Mouse (Mus musculus): Measurements from ENCODE around the gene 4933415A04Rik. TPM values are rescaled to one million over a fixed set of nuclear protein-coding genes. Genes with fewer than 3 reads are reported as not detected.

Gene 4933415A04Rik
- total RNA-seq, 1 experiment = 0.49 TPM

GRCm38 (mm10) chr11:43544819-43545218, 42.0 kb upstream of the 4933415A04Rik start:
- H3K27ac ChIP-seq (ENCODE audit: insufficient read depth, low read depth, low read length, poor library complexity, severe bottlenecking) = no peak overlapping the region
- DNase-seq (ENCODE audit: low read depth, low spot score) = no peak
- in situ Hi-C loops (cut with MboI; ENCODE audit: low sequenced_read_pairs in 2 of 2, unreplicated experiment in 2 of 2) = no loop called here
- no peak overlapping the region for H3K9ac ChIP-seq (ENCODE audit: insufficient read depth, low read depth, low read length, poor library complexity, severe bottlenecking)
- peaks cover 0 to 7% of the 10 kb centered on the region in 2 experiments; a peak in 1 of 4 replicates for H3K4me1 ChIP-seq (ENCODE audit: control insufficient read depth in 2 of 2, insufficient read depth in 2 of 2, low read length in 2 of 2, poor library complexity in 1 of 2)
- TF ChIP-seq MAFK (IDR thresholded peaks at IDR 0.05; ENCODE audit: insufficient read depth, low read depth, low read length) (no peak), ZNF384 (IDR thresholded peaks at IDR 0.05; ENCODE audit: low read depth, low read length) (no peak), ZC3H11A (IDR thresholded peaks at IDR 0.05; ENCODE audit: borderline replicate concordance, low read depth, low read length) (no peak), HCFC1 (IDR thresholded peaks at IDR 0.05; ENCODE audit: borderline replicate concordance, insufficient read depth, low read length) (no peak)
- no peak overlapping the region for H3K4me3 ChIP-seq (ENCODE audit: insufficient read depth in 1 of 2, low read depth in 1 of 2, low read length in 2 of 2, poor library complexity in 1 of 2, severe bottlenecking in 1 of 2)
- no peaks in the 10 kb centered on the region for H3K9me3 ChIP-seq (ENCODE audit: control insufficient read depth, insufficient read depth, low read depth, low read length)
- no peaks in the 10 kb centered on the region for H3K36me3 ChIP-seq (ENCODE audit: control insufficient read depth, insufficient read depth, low read length, poor library complexity, severe bottlenecking)

- Histone ChIP-seq H3K9ac (ENCODE audit: insufficient read depth, low read depth, low read length, poor library complexity, severe bottlenecking) (no peak overlapping the region), H3K36me3 (ENCODE audit: control insufficient read depth, insufficient read depth, low read length, poor library complexity, severe bottlenecking) (no peaks in the 10 kb centered on the region), H3K9me3 (ENCODE audit: control insufficient read depth, insufficient read depth, low read depth, low read length) (no peaks in the 10 kb centered on the region), H3K27ac (ENCODE audit: insufficient read depth, low read depth, low read length, poor library complexity, severe bottlenecking) (no peak overlapping the region), H3K4me3 (ENCODE audit: insufficient read depth in 1 of 2, low read depth in 1 of 2, low read length in 2 of 2, poor library complexity in 1 of 2, severe bottlenecking in 1 of 2) (no peak overlapping the region), H3K4me1 (ENCODE audit: control insufficient read depth in 2 of 2, insufficient read depth in 2 of 2, low read length in 2 of 2, poor library complexity in 1 of 2) (peaks cover 0 to 7% of the 10 kb centered on the region in 2 experiments; a peak in 1 of 4 replicates)
- no peak for TF ChIP-seq ZC3H11A (IDR thresholded peaks at IDR 0.05; ENCODE audit: borderline replicate concordance, low read depth, low read length)
- TF ChIP-seq HCFC1 (IDR thresholded peaks at IDR 0.05; ENCODE audit: borderline replicate concordance, insufficient read depth, low read length) = no peak
- no peak for TF ChIP-seq MAFK (IDR thresholded peaks at IDR 0.05; ENCODE audit: insufficient read depth, low read depth, low read length)
- no peak for TF ChIP-seq CHD2 (IDR thresholded peaks at IDR 0.05; ENCODE audit: low read depth, low read length)
- TF ChIP-seq ZNF384 (IDR thresholded peaks at IDR 0.05; ENCODE audit: low read depth, low read length) = no peak
- no peak for DNase-seq (ENCODE audit: low read depth, low spot score)
- in situ Hi-C loops (cut with MboI; ENCODE audit: low sequenced_read_pairs in 2 of 2, unreplicated experiment in 2 of 2) = no loop called here
These were observed 40.9 kb upstream of the 4933415A04Rik start for GRCm38 (mm10) chr11:43545873-43546475.

GRCm38 (mm10) chr11:43546678-43547077, 40.2 kb upstream of the 4933415A04Rik start:
- no peak for DNase-seq (ENCODE audit: low read depth, low spot score)
- H3K4me1 ChIP-seq (ENCODE audit: control insufficient read depth in 2 of 2, insufficient read depth in 2 of 2, low read length in 2 of 2, poor library complexity in 1 of 2) = peaks cover 0 to 7% of the 10 kb centered on the region in 2 experiments; a peak in 1 of 4 replicates
- TF ChIP-seq ZNF384 (IDR thresholded peaks at IDR 0.05; ENCODE audit: low read depth, low read length) = no peak
- TF ChIP-seq MAFK (IDR thresholded peaks at IDR 0.05; ENCODE audit: insufficient read depth, low read depth, low read length) = no peak
- TF ChIP-seq CHD2 (IDR thresholded peaks at IDR 0.05; ENCODE audit: low read depth, low read length) = no peak
- TF ChIP-seq ZC3H11A (IDR thresholded peaks at IDR 0.05; ENCODE audit: borderline replicate concordance, low read depth, low read length) = no peak
- TF ChIP-seq HCFC1 (IDR thresholded peaks at IDR 0.05; ENCODE audit: borderline replicate concordance, insufficient read depth, low read length) = no peak
- H3K27ac ChIP-seq (ENCODE audit: insufficient read depth, low read depth, low read length, poor library complexity, severe bottlenecking) = no peak overlapping the region
- in situ Hi-C loops (cut with MboI; ENCODE audit: low sequenced_read_pairs in 2 of 2, unreplicated experiment in 2 of 2) = no loop called here
- no peak overlapping the region for H3K4me3 ChIP-seq (ENCODE audit: insufficient read depth in 1 of 2, low read depth in 1 of 2, low read length in 2 of 2, poor library complexity in 1 of 2, severe bottlenecking in 1 of 2)
- no peaks in the 10 kb centered on the region for H3K9me3 ChIP-seq (ENCODE audit: control insufficient read depth, insufficient read depth, low read depth, low read length)
- no peaks in the 10 kb centered on the region for H3K36me3 ChIP-seq (ENCODE audit: control insufficient read depth, insufficient read depth, low read length, poor library complexity, severe bottlenecking)
- no peak overlapping the region for H3K9ac ChIP-seq (ENCODE audit: insufficient read depth, low read depth, low read length, poor library complexity, severe bottlenecking)

- Histone ChIP-seq H3K9ac (ENCODE audit: insufficient read depth, low read depth, low read length, poor library complexity, severe bottlenecking) (no peak overlapping the region; the same call in 1 of the 2 replicates), H3K4me1 (ENCODE audit: control insufficient read depth in 2 of 2, insufficient read depth in 2 of 2, low read length in 2 of 2, poor library complexity in 1 of 2) (peaks cover 0 to 7% of the 10 kb centered on the region in 2 experiments; a peak in 1 of 4 replicates), H3K36me3 (ENCODE audit: control insufficient read depth, insufficient read depth, low read length, poor library complexity, severe bottlenecking) (no peaks in the 10 kb centered on the region)
These were observed 38.7 kb upstream of the 4933415A04Rik start for GRCm38 (mm10) chr11:43548148-43548547.

More at GRCm38 (mm10) chr11:43548148-43548547, 38.7 kb upstream of the 4933415A04Rik start:
- Histone ChIP-seq H3K4me3 (ENCODE audit: insufficient read depth in 1 of 2, low read depth in 1 of 2, low read length in 2 of 2, poor library complexity in 1 of 2, severe bottlenecking in 1 of 2) (no peak overlapping the region), H3K27ac (ENCODE audit: insufficient read depth, low read depth, low read length, poor library complexity, severe bottlenecking) (no peak overlapping the region), H3K9me3 (ENCODE audit: control insufficient read depth, insufficient read depth, low read depth, low read length) (no peaks in the 10 kb centered on the region)
- no peak for TF ChIP-seq MAFK (IDR thresholded peaks at IDR 0.05; ENCODE audit: insufficient read depth, low read depth, low read length)
- TF ChIP-seq CHD2 (IDR thresholded peaks at IDR 0.05; ENCODE audit: low read depth, low read length) = no peak
- TF ChIP-seq ZC3H11A (IDR thresholded peaks at IDR 0.05; ENCODE audit: borderline replicate concordance, low read depth, low read length) = no peak
- no peak for TF ChIP-seq ZNF384 (IDR thresholded peaks at IDR 0.05; ENCODE audit: low read depth, low read length)
- no peak for TF ChIP-seq HCFC1 (IDR thresholded peaks at IDR 0.05; ENCODE audit: borderline replicate concordance, insufficient read depth, low read length)
- in situ Hi-C loops (cut with MboI; ENCODE audit: low sequenced_read_pairs in 2 of 2, unreplicated experiment in 2 of 2) = no loop called here
- DNase-seq (ENCODE audit: low read depth, low spot score) = no peak
